Mouse (Mus musculus) subcutaneous adipose tissue, adult 2 months (tissue): ENCODE results near the gene Ovol1. TPM values are rescaled to one million over a fixed set of nuclear protein-coding genes. Genes with fewer than 3 reads are reported as not detected.

Source experiments
- polyA plus RNA-seq: library from polyadenylated mRNA; depleted of rRNA; stranded (reverse); fragments of >200 nt; gene quantifications from 2 replicates; pipeline ENCODE4 v1.2.3, GENCODE M21; 2012; ENCODE audit warnings: low replicate concordance; rRNA removed

Ovol1 gene
- 2.3 TPM in 1 of 2 replicates, not detected in the other for polyA plus RNA-seq

DNA sequence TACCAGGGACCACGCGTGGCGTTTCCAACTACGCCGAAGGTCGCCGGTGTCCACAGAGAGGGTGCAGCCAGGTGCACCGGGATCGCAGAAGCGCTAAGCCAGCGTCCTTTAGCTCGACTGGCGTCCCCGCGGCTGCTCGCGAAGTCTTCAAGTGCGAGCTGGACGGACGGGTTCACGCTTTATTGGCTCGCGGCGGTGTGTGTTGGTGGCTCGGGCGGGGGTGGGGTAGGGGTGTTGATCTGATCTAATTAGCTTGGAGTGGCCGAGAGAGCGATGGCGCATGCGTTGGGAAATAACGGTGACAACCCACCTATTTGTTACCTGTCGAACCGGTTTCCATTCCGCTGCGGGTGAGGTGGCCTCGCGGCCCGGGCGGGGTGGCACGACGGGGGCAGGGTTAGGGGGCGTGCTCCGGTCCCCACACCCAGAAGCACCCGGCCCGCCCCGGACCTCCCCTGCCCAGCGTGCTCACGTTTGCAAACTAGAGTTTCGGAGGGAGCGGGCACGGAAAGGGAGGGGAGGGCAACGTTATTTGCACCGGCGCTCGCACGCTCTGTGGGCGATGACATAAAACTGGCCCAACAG, at the start of gene Ovol1:
TSS of gene Ovol1 (minus strand) at position 190 of the 585 bp plus-strand sequence.

DNA sequence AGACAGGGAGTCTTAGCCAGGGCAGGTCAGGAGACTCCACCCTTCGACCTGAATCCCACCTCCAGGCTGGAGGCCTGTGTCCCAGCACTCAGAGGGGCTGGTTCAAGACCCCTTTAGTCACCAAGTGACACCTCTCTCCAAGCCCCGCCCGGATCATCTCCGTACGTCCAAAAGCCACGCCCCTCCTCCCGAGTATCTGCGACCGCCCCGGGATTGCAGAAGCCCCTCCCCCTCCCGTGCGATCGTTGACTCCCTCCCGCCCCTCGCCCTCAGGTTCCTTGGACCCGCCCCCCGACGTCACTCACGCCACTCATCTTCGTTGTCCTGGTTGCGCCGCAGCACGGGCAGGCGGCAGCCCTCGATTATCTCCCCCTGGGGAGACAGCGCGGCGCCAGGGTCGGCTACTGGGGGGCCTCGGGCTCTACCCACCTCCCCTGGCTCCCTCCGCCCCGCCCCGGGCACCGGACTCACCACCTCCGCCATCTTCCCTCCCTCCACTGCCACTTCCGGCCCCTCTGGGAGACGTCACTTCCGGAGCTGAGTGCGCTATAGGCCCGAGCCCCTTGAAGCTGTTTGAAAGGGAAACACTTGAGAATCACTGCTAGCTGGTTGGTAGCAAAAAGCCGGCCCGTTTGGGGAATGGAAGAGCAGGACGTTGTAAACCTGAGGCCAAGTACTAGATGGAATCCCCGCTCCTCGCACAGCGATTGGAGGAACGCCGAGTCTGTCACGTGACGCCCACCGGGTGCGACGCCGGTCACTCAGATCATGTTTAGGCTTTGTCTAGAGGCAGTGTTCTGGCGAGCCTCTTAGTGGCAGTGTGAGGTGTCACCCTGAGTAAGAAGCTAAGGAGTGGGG, 49.3 kb upstream of the Ovol1 start, which contains the start of gene Kat5:
TSS of gene Kat5 (minus strand) at position 691 of the 858 bp plus-strand sequence.

DNA sequence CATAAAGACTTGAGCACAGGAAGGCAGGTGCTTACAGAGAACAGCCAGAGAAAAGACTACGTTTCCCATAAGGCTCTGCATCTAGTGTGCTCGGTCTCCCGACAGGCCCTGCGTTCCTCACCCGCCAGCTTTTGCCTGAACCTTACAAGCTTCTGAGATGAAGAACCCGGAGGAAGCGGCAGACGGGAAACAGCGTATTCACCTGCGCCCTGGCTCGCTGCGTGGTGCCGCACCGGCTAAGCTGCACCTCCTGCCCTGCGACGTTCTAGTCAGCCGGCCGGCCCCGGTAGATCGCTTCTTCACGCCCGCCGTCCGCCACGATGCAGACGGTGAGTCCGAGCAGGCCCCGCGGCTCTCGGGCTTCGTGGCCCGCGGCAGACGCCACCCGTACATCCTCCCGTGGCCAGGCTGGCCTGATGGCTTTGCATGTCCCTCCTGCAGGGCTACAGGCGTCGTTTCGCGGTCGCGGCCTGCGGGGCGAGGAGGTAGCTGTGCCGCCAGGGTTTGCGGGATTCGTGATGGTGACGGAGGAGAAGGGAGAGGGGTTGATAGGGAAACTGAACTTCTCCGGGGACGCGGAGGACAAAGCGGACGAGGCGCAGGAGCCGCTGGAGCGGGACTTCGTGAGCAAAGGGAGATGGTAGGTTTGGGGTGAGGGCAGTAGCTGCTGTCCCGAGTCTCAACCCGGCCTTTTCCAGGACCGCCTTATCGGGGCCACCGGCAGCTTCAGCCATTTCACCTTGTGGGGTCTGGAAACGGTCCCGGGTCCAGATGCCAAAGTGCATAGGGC, 41.5 kb upstream of the Ovol1 start, which contains the start of gene Rnaseh2c:
TSS of gene Rnaseh2c (plus strand) at position 122 of the 790 bp plus-strand sequence.

DNA sequence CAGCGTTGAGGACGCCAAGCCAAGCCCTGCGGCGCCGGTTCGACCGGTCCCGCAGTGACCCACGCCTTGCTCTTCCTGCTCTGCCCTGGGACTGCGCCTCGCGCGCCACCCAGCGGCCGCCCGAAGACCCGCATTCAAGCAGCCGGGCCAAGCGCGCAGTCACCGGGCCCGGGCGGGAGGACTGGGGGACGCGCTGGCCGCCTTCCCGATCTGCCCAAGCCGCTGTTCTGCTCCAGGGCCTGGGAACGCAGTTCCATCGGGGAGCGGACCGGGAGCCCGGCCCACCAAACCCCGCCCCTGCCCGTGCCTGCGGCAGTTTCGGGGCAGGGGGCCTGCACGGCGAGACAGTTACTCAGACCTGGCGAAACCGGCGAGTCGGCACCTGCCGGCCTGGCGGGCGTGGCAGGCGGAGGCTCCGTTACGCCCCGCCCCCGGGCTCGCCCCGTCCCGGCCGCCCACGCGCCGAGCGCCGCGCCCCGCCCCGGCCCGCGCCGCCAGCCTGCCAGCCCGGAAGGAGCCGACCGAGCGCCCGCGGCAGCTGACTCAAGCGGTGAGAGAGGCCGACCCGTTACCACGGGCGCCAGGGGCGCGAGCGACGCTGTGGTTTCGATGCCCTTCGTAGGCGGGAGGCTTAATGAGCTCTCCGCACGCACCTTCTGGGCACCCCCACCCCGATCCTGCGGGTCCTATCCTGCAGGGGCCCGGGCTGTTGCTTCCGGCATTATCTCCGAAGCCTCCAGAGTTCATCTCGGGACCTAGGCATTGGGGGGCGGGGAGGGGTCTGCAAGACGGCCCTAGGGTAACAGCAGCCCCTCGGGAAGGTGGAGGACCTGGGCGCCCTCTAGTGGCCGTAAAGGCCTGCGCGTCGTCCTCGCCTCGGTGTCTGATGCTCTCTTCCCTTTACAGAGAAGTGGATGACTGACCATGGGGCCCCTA, 7.4 kb upstream of the Ovol1 start, which contains the start of gene Ap5b1:
TSS of gene Ap5b1 (plus strand) at position 492 of the 936 bp plus-strand sequence.

DNA sequence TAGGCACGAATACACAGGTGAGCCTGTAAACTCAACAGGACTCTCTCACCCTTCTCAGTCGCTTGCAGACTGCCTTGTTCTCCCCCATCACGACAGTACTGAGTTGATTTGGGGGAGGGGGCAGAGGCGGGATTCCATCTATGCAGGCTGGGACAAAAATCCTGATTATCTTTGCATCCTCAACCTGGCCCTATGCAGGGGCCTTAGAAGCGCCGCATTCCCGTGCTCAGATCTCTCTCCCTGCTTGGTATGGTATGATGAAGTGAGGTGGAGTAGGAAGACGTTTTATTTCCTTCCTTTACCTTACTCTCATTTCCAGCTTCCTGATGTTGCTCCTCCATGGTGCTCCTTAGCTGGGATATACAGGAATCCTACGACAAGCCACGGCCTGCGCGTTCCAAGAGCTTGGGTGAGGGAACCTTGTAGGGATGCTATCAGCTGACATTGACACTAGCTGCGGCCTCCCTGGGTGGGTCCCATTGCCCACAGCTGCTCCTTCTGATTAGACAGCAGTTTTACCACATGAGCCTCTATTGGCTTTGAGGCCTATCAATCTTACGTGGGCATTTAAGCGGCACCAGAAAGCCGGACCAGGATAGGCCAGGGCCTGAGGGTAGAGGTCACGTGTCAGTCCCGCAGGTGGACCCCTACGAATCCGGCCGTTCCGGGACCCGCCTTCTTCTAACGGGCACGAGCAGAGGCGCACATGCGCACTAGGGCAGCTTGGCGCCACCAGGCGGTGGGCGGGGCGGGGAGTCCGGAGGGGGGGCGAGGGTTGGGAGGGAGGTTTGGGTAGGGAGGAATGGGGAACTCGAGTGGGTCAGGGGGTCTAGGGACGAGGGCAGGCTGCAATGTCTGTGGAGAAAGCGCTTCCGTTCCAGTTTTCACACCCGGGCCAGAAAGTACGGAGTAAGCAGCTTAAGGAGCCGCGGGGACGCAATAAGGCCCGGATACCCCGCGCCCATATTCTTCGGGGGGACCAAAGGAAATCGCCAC, 50.1 kb downstream of the Ovol1 start, which contains the start of gene Snx32:
TSS of gene Snx32 (minus strand) at position 508 of the 996 bp plus-strand sequence.

DNA sequence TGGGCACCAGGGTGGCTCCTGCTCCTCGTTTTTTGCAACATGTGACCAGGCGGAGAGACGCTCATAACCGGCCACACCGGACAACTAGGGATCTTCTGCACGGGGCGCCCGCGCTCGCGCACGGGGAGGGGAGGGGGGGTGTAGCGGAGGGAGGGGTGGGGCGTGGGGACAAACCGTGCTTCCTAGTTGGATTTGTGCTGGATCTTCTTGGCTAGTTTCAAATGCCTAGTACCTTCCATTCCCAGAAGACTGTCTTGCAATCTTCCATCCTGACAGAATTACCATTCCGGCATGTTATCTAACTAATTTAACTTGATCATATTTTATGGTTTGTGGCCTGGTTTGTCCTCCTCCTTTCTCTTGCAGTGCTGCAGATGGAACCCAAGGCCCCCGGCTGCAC, 56.8 kb downstream of the Ovol1 start, which contains the start of gene 1700020D05Rik:
TSS of gene 1700020D05Rik (minus strand) at position 101 of the 400 bp plus-strand sequence.

Other genes with a start within 250 kb of the Ovol1 start
- gene Catsper1, start 224.9 kb downstream of the Ovol1 start, polyA plus RNA-seq = not detected in 2 replicates
- 1.9 and 2.5 TPM in 2 replicates for gene Cst6, start 211.1 kb downstream of the Ovol1 start, polyA plus RNA-seq
- 17.1 and 26.5 TPM in 2 replicates for gene Eif1ad, start 193.9 kb downstream of the Ovol1 start, polyA plus RNA-seq
- 111 and 157 TPM in 2 replicates for gene Banf1, start 193.5 kb downstream of the Ovol1 start, polyA plus RNA-seq
- gene Sart1, start 171.9 kb downstream of the Ovol1 start, polyA plus RNA-seq = 19.3 and 31.1 TPM in 2 replicates
- not detected in 2 replicates for gene Tsga10ip, start 158.1 kb downstream of the Ovol1 start, polyA plus RNA-seq
- gene Drap1, start 135.7 kb downstream of the Ovol1 start, polyA plus RNA-seq = 143 and 150 TPM in 2 replicates
- gene AI837181, start 135.5 kb downstream of the Ovol1 start, polyA plus RNA-seq = 87.8 and 92.8 TPM in 2 replicates
- gene Fosl1, start 113.1 kb downstream of the Ovol1 start, polyA plus RNA-seq = 0.20 and 0.91 TPM in 2 replicates
- gene Ccdc85b, start 102.8 kb downstream of the Ovol1 start, polyA plus RNA-seq = 7.7 and 13.9 TPM in 2 replicates
- gene Fibp, start 100.0 kb downstream of the Ovol1 start, polyA plus RNA-seq = 121 and 164 TPM in 2 replicates
- 3.3 and 9.7 TPM in 2 replicates for gene Ctsw, start 92.1 kb downstream of the Ovol1 start, polyA plus RNA-seq
- gene Efemp2, start 86.7 kb downstream of the Ovol1 start, polyA plus RNA-seq = 75.7 and 232 TPM in 2 replicates
- 34.1 and 53.2 TPM in 2 replicates for gene Mus81, start 72.2 kb downstream of the Ovol1 start, polyA plus RNA-seq
- gene Cfl1, start 70.2 kb downstream of the Ovol1 start, polyA plus RNA-seq = 582 and 661 TPM in 2 replicates
- 1.7 and 2.2 TPM in 2 replicates for gene 1700020D05Rik, start 56.9 kb downstream of the Ovol1 start, polyA plus RNA-seq
- 19.9 and 27.1 TPM in 2 replicates for gene Snx32, start 50.1 kb downstream of the Ovol1 start, polyA plus RNA-seq
- 7.8 and 11.4 TPM in 2 replicates for gene Ap5b1, start 7.4 kb upstream of the Ovol1 start, polyA plus RNA-seq
- 27.4 and 39.1 TPM in 2 replicates for gene Rnaseh2c, start 41.2 kb upstream of the Ovol1 start, polyA plus RNA-seq
- 41.6 and 73.9 TPM in 2 replicates for gene Kat5, start 49.6 kb upstream of the Ovol1 start, polyA plus RNA-seq
- gene Rela, start 76.8 kb upstream of the Ovol1 start, polyA plus RNA-seq = 96.7 and 101 TPM in 2 replicates
- 106 and 108 TPM in 2 replicates for gene Sipa1, start 103.1 kb upstream of the Ovol1 start, polyA plus RNA-seq
- 64.7 and 65.5 TPM in 2 replicates for gene Map3k11, start 128.1 kb upstream of the Ovol1 start, polyA plus RNA-seq
- gene Pcnx3, start 128.3 kb upstream of the Ovol1 start, polyA plus RNA-seq = 89.4 and 136 TPM in 2 replicates
- gene Kcnk7, start 143.7 kb upstream of the Ovol1 start, polyA plus RNA-seq = 0.39 TPM in 1 of 2 replicates, not detected in the other
- gene Ehbp1l1, start 165.7 kb upstream of the Ovol1 start, polyA plus RNA-seq = 101 and 111 TPM in 2 replicates
- gene Fam89b, start 169.0 kb upstream of the Ovol1 start, polyA plus RNA-seq = 211 and 249 TPM in 2 replicates
- gene Ltbp3, start 180.3 kb upstream of the Ovol1 start, polyA plus RNA-seq = 272 and 332 TPM in 2 replicates
- 144 and 167 TPM in 2 replicates for gene Scyl1, start 210.8 kb upstream of the Ovol1 start, polyA plus RNA-seq